Mouse (Mus musculus) lung, adult 2 months (tissue): ENCODE measurements at regions not wholly inside any gene's neighbourhood (a gene's known extent, or its start where the extent isn't known, plus 50 kb on each side); places are given as distances from the start of the nearest gene placed in this dataset.

Source experiments
- CTCF ChIP-seq: fragments of 200-500 bp; IDR thresholded peaks from 2 replicates; pipeline ENCODE4 v1.5.1; 2011; ENCODE audit warnings: mild to moderate bottlenecking, low read length, control low read depth; ENCODE audit not compliant: insufficient read depth
- POLR2A ChIP-seq: fragments of 200-500 bp; IDR thresholded peaks from 2 replicates; pipeline ENCODE4 v1.6.1; 2011; ENCODE audit warnings: low read depth, mild to moderate bottlenecking, control low read depth, low read length, borderline replicate concordance; ENCODE audit errors: extremely low read depth

GRCm38 (mm10) chr17:47239086-47239485 lies 129.6 kb upstream of the Mrps10 start:
- TF ChIP-seq POLR2A, result no peak
- TF ChIP-seq CTCF, result no peak
